In the genomic region with DNA sequence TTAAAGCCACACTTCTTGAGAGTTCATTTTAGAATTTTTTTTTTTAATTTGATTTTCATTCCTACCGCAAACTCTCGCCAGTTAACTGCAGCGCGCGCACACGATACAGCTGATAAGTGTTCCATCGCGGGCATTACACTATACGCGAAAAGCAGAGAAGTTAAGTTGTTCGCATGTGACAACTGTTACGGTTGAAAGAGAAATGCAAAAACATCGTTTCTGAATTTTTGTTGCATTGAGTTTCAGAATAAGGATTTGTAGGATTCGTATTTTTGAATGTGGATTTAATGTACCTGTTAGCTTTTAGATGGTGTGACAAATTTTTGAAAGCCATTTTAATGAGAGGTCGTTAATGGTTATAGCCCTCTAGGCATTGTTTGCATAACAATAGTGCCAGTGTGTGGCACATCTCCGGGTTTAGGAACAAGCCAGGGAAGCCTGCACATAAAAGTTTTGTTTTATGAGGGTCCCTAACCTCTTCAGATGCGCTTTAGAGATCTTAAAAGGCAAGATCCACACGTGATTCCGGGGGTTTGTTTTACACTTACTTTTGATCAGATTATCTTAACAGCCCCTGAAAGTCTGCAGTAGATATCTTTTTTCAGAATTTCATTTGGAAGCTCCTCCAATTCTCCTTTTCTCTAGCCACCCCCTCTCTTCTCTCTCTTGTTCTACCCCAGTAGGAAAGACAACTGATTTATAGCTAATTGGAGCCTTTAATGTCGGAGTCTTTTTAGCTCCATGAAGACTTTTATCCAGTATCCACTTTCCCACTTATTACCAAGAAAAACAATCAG, we compare ENCODE assay signal across 9 mouse cellular contexts. TPM values are rescaled to one million over a fixed set of nuclear protein-coding genes. Genes with fewer than 3 reads are reported as not detected.
A peak's percentile ranks its signal among the peaks of the same experiment; 100 is the strongest.
DNase-seq lines count a peak whose midpoint lies in the region; ATAC-seq and TF ChIP-seq lines count a peak whose summit lies in the region.
"Had no signal": no experiment of that assay in that cellular context is flagged by ENCODE, and none has a peak within 500 bp of the region (broad histone marks: within the 10 kb centered on the region; RNA-seq: fewer than 3 reads in every experiment).

No protein-coding gene starts in this region.

- no peak overlapping the region for H3K27ac ChIP-seq in heart, embryonic 11.5 days (ENCODE audit: low read depth, low read length)
- H3K27ac ChIP-seq in testis, adult 2 months (ENCODE audit: control insufficient read depth, insufficient read depth, low read depth, low read length): no peak overlapping the region
- H3K27ac ChIP-seq in intestine, postnatal 0 days (ENCODE audit: low read depth, low read length): no peak overlapping the region
- no peak overlapping the region for H3K27ac ChIP-seq in layer of hippocampus, adult 2 months

- no peak for TF ChIP-seq CTCF in testis, adult 2 months (IDR thresholded peaks at IDR 0.05; ENCODE audit: control insufficient read depth, insufficient read depth, insufficient replicate concordance, low read depth, low read length)
- no peak for TF ChIP-seq CTCF in intestine, postnatal 0 days (IDR thresholded peaks at IDR 0.05; ENCODE audit: low read depth)
- no peak for TF ChIP-seq CTCF in layer of hippocampus, adult 2 months (conservative IDR thresholded peaks at IDR 0.05)

- H3K9ac ChIP-seq in heart, embryonic 11.5 days (ENCODE audit: low read depth, low read length): no peak overlapping the region
- no peak overlapping the region for H3K9ac ChIP-seq in intestine, postnatal 0 days (ENCODE audit: low read depth, low read length)

- peak overlapping the region; percentile 80 for H3K4me2 ChIP-seq in heart, embryonic 11.5 days
- H3K4me2 ChIP-seq in intestine, postnatal 0 days (replicated peaks; ENCODE audit: low read depth): peak overlapping the region; percentile 84; the same call in 1 of the 2 replicates

- H3K4me1 ChIP-seq in heart, embryonic 11.5 days (ENCODE audit: control insufficient read depth, insufficient read depth, low read length): peaks cover 9% of the 10 kb centered on the region; the same call in 1 of the 2 replicates
- peaks cover 7% of the 10 kb centered on the region for H3K4me1 ChIP-seq in testis, adult 2 months (ENCODE audit: control insufficient read depth, insufficient read depth, low read length)
- no peaks in the 10 kb centered on the region for H3K4me1 ChIP-seq in intestine, postnatal 0 days (replicated peaks; ENCODE audit: control insufficient read depth, insufficient read depth, low read length)

- peaks cover 41% of the 10 kb centered on the region for H3K27me3 ChIP-seq in heart, embryonic 11.5 days (ENCODE audit: control insufficient read depth, insufficient read depth, low read length)
- H3K27me3 ChIP-seq in testis, adult 2 months (ENCODE audit: control insufficient read depth, insufficient read depth, low read length): no peaks in the 10 kb centered on the region
- H3K27me3 ChIP-seq in intestine, postnatal 0 days (replicated peaks; ENCODE audit: control insufficient read depth, insufficient read depth, low read length): peaks cover 61% of the 10 kb centered on the region

- no peak for DNase-seq in heart, postnatal 25 days (ENCODE audit: low spot score)
- no peak for DNase-seq in testis, postnatal 14 days (ENCODE audit: low spot score)
- no peak for DNase-seq in layer of hippocampus, postnatal 10 days (ENCODE audit: low spot score in 2 of 2)
- no peak for DNase-seq in cerebellum, adult 9-10 months
- no peak for DNase-seq in layer of hippocampus, adult 2 months (ENCODE audit: low spot score in 2 of 2)
- DNase-seq: right cerebral cortex, adult 18-20 months had no signal

- H3K9me3 ChIP-seq in heart, embryonic 11.5 days (replicated peaks; ENCODE audit: control insufficient read depth, low read length): no peaks in the 10 kb centered on the region
- no peaks in the 10 kb centered on the region for H3K9me3 ChIP-seq in intestine, postnatal 0 days (ENCODE audit: control insufficient read depth)

- peak overlapping the region; percentile 52 for H3K4me3 ChIP-seq in heart, embryonic 11.5 days (ENCODE audit: low read depth, low read length)
- peak overlapping the region; percentile 96 for H3K4me3 ChIP-seq in testis, adult 2 months (ENCODE audit: control insufficient read depth, low read depth, low read length)
- H3K4me3 ChIP-seq in intestine, postnatal 0 days (ENCODE audit: low read depth, low read length): peak overlapping the region; percentile 54
- H3K4me3 ChIP-seq in layer of hippocampus, adult 2 months: no peak overlapping the region

- WGBS in heart, embryonic 11.5 days (ENCODE audit: insufficient replicate concordance): 3% methylated on average over 20 of the region's 20 CpGs
- WGBS in intestine, postnatal 0 days: 8% methylated on average over 20 of the region's 20 CpGs

- TF ChIP-seq POLR2A in testis, adult 2 months (IDR thresholded peaks at IDR 0.05; ENCODE audit: control insufficient read depth, low read depth, low read length): no peak

- H3K36me3 ChIP-seq in heart, embryonic 11.5 days (ENCODE audit: control insufficient read depth, insufficient read depth, low read length): no peaks in the 10 kb centered on the region
- no peaks in the 10 kb centered on the region for H3K36me3 ChIP-seq in testis, adult 2 months (ENCODE audit: control insufficient read depth, insufficient read depth, low read length)
- no peaks in the 10 kb centered on the region for H3K36me3 ChIP-seq in intestine, postnatal 0 days (ENCODE audit: control insufficient read depth, insufficient read depth)

- intact Hi-C loops in heart, postnatal 25 days (cut with DNase I): loop anchor here (10.0 kb wide), 3 partner anchors 138 to 408 kb away; no protein-coding TSS in a partner anchor

- no peak for ATAC-seq in heart, embryonic 11.5 days (replicated peaks; ENCODE audit: insufficient number of reproducible peaks, low FRiP score, low TSS enrichment)
- no peak for ATAC-seq in intestine, postnatal 0 days

RNA-seq across cellular contexts. Expression of a gene that starts 1.6 kb away (rescaled TPM):
- polyA plus RNA-seq in heart, embryonic 11.5 days (2014; fragmentation: Nextera tagmentation; extraction: Ambion mirVana): 48.8 and 53.2 TPM in 2 replicates
- total RNA-seq in heart, postnatal 25 days (2021): 10 to 100 TPM in 1 of 2 experiments, 1 to 10 TPM in 1; 9.5 to 12.9 TPM
- polyA plus RNA-seq in testis, adult 2 months (2012; rRNA removed): 62.1 and 62.3 TPM in 2 replicates
- 38.4 and 39.2 TPM in 2 replicates for polyA plus RNA-seq in intestine, postnatal 0 days (2015; fragmentation: Nextera tagmentation; extraction: Ambion mirVana)
- total RNA-seq in layer of hippocampus, postnatal 10 days (2021): 1 to 10 TPM; 6.1 to 7.9 TPM
- 1 to 10 TPM; 4.7 to 6.5 TPM for total RNA-seq in layer of hippocampus, adult 2 months (2021)

RNA-seq across cellular contexts. Expression of a gene that starts 48.7 kb away (rescaled TPM):
- 0.10 and 0.36 TPM in 2 replicates for polyA plus RNA-seq in heart, embryonic 11.5 days (2014; fragmentation: Nextera tagmentation; extraction: Ambion mirVana)
- under 1 TPM in 1 of 2 experiments, not detected in 1; 0.31 TPM for total RNA-seq in heart, postnatal 25 days (2021)
- polyA plus RNA-seq in testis, adult 2 months (2012; rRNA removed): 32.9 and 35.1 TPM in 2 replicates
- 0.18 and 0.21 TPM in 2 replicates for polyA plus RNA-seq in intestine, postnatal 0 days (2015; fragmentation: Nextera tagmentation; extraction: Ambion mirVana)
- 1 to 10 TPM; 2.4 to 3.7 TPM for total RNA-seq in layer of hippocampus, postnatal 10 days (2021)
- total RNA-seq in layer of hippocampus, adult 2 months (2021): 1 to 10 TPM; 1.5 to 3.5 TPM
